Comparison of ENCODE assay signal across 8 mouse cellular contexts in the genomic region with DNA sequence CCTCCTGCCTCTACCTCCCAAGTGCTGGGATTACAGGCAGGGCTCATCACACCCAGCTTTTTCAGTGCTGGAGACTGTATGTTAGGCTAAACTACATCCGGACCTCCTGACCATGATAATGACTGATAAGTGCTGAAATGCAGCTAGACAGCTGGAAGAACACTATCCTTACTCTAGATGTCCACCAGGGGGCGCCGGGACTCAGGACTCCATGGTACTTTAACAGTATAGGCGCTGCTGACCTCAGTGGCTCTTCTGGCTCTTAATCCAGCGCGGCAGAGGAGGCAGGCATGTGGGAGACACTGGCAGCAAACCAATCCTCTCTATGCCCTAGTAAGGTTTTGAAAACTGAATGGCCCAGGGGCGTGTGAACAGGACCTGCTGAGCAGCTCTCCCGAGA. TPM values are rescaled to one million over a fixed set of nuclear protein-coding genes. Genes with fewer than 3 reads are reported as not detected.
A peak's percentile ranks its signal among the peaks of the same experiment; 100 is the strongest.
DNase-seq lines count a peak whose midpoint lies in the region; ATAC-seq lines count a peak whose summit lies in the region.

No protein-coding gene starts in this region.

- ATAC-seq in activated CD4-positive, CD25-positive, alpha-beta regulatory T cell, adult 4 months, result peak; percentile 78
- ATAC-seq in inflammation-experienced regulatory T-cells, adult 6 months, result peak; percentile 82
- peak; percentile 95 for ATAC-seq in megakaryocyte progenitor cell, adult 5-6 weeks (replicated peaks; ENCODE audit: poor library complexity)

- peak; percentile 75 to 84 for DNase-seq in cerebellum, postnatal 4 days (ENCODE audit: low spot score in 2 of 2)
- peak; percentile 79 to 81 for DNase-seq in gastrocnemius, adult 8-10 months (ENCODE audit: low spot score in 2 of 2)
- DNase-seq in left cerebral cortex, postnatal 10 days (ENCODE audit: extremely low spot score in 1 of 2, low spot score in 2 of 2), result peak; percentile 70 to 87
- peak; percentile 81 to 92 for DNase-seq in right cerebral cortex, adult 2 months (ENCODE audit: low spot score in 2 of 2)
- peak; percentile 87 for DNase-seq in urinary bladder, postnatal 14 days (ENCODE audit: low spot score)

- intact Hi-C loops in left cerebral cortex, postnatal 10 days (cut with DNase I), result loop anchor here (2.0 to 5.0 kb wide), 2 partner anchors 50 to 131 kb away; no protein-coding TSS in a partner anchor

RNA-seq across cellular contexts. Expression of a gene that starts 5.2 kb away (rescaled TPM):
- polyA plus RNA-seq in activated CD4-positive, CD25-positive, alpha-beta regulatory T cell, adult 4 months (2017; shearing (Covaris generic)), result 10 to 100 TPM in 1 of 2 experiments, 1 to 10 TPM in 1; 5.6 to 10.3 TPM
- 10 to 100 TPM; 43.7 to 58.1 (median 46.2) TPM for total RNA-seq in gastrocnemius, adult 8-10 months (2022)
- polyA plus RNA-seq in inflammation-experienced regulatory T-cells, adult 6 months (2017; shearing (Covaris generic)), result 10 to 100 TPM in 1 of 3 experiments, 1 to 10 TPM in 2; 7.2 to 10.1 (median 8.6) TPM
- 100 to 1,000 TPM in 1 of 2 experiments, 10 to 100 TPM in 1; 93.2 to 107 TPM for total RNA-seq in left cerebral cortex, postnatal 10 days (2021)
- total RNA-seq in megakaryocyte progenitor cell, adult 5-6 weeks (2015), result 5.9 and 6.9 TPM in 2 replicates
- 8.0 and 15.5 TPM in 2 replicates for total RNA-seq in megakaryocyte progenitor cell, adult 5-6 weeks (2017)

RNA-seq across cellular contexts. Expression of a gene that starts 29.8 kb away (rescaled TPM):
- polyA plus RNA-seq in activated CD4-positive, CD25-positive, alpha-beta regulatory T cell, adult 4 months (2017; shearing (Covaris generic)), result 10 to 100 TPM; 19.2 to 22.1 TPM
- 10 to 100 TPM; 46.2 to 82.1 (median 70.2) TPM for total RNA-seq in gastrocnemius, adult 8-10 months (2022)
- 10 to 100 TPM; 15.9 to 22.7 (median 17.9) TPM for polyA plus RNA-seq in inflammation-experienced regulatory T-cells, adult 6 months (2017; shearing (Covaris generic))
- 100 to 1,000 TPM; 106 to 111 TPM for total RNA-seq in left cerebral cortex, postnatal 10 days (2021)
- 111 and 138 TPM in 2 replicates for total RNA-seq in megakaryocyte progenitor cell, adult 5-6 weeks (2015)
- total RNA-seq in megakaryocyte progenitor cell, adult 5-6 weeks (2017), result 110 and 143 TPM in 2 replicates

Comparison
In these comparisons a context has a peak if more than half of its experiments do, and no peak if none do; other contexts are left out.
1. Peak in every context shown above with its lines: DNase-seq and ATAC-seq.